Comparison of ENCODE assay signal across 8 mouse cellular contexts in the genomic region with DNA sequence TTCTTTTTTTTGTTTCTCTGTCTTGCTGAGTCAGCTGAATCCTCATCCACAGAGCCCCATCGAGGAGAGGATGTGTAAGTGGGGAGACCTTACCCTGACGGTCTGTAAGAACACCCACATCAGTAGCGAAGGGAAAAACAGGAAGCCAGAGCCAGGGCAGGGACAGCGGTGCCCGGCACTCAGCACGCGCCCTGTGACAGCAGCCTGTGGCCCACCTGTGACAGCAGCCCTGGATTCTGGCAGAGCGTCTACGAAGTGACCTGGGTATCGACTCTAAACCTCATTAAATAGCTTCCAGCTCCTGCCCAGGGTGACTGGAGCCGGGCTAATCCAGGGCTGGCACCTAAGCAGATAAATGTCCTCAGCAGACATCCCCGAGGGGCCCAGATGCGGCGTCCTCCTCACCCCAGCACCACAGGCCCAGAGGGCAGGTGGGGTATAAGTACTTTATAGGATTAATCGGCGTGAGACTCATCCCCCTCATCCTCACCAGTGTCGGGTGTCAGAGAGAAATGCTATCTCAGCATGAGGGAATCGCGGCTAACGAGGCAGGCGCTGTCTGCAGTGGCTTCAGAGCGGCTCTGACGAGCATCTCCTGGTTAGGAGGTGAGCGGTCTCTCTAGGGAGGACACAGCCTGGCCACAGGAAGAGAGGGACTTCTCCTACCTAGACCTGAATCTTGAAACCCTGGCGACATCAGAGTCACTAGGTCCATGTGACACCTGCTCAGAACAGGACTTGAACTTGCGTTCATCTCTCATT. TPM values are rescaled to one million over a fixed set of nuclear protein-coding genes. Genes with fewer than 3 reads are reported as not detected.
A peak's percentile ranks its signal among the peaks of the same experiment; 100 is the strongest.
DNase-seq lines count a peak whose midpoint lies in the region; ATAC-seq lines count a peak whose summit lies in the region.

Gene Samd11, minus strand, starts transcription at position 580 of the 762 bp plus-strand sequence.

- H3K27ac ChIP-seq in heart, embryonic 10.5 days, result peak within 1 kb of the TSS; percentile 43; the same call in 1 of the 2 replicates
- H3K27ac ChIP-seq in brown adipose tissue, adult 24 weeks (replicated peaks; ENCODE audit: low read depth, low read length), result no peak within 1 kb of the TSS
- no peak within 1 kb of the TSS for H3K27ac ChIP-seq in hindbrain, embryonic 16.5 days (ENCODE audit: low read depth, low read length)
- H3K27ac ChIP-seq in midbrain, embryonic 14.5 days (replicated peaks; ENCODE audit: low read depth, low read length), result peak within 1 kb of the TSS; percentile 60; the same call in 1 of the 2 replicates

- H3K9me3 ChIP-seq in heart, embryonic 10.5 days, result no peaks in the 10 kb centered on the region
- H3K9me3 ChIP-seq in hindbrain, embryonic 16.5 days (ENCODE audit: control insufficient read depth, low read length), result no peaks in the 10 kb centered on the region
- H3K9me3 ChIP-seq in midbrain, embryonic 14.5 days (ENCODE audit: control insufficient read depth, low read length), result no peaks in the 10 kb centered on the region

- H3K4me3 ChIP-seq in heart, embryonic 10.5 days, result peak within 1 kb of the TSS; percentile 40
- H3K4me3 ChIP-seq in brown adipose tissue, adult 24 weeks (ENCODE audit: insufficient read depth, low read depth, low read length), result peak within 1 kb of the TSS; percentile 3; the same call in 1 of the 2 replicates
- H3K4me3 ChIP-seq in hindbrain, embryonic 16.5 days (ENCODE audit: low read length), result peak within 1 kb of the TSS; percentile 21
- peak within 1 kb of the TSS; percentile 19 for H3K4me3 ChIP-seq in midbrain, embryonic 14.5 days (replicated peaks; ENCODE audit: low read depth, low read length)

- peaks cover 41% of the 10 kb centered on the region for H3K27me3 ChIP-seq in heart, embryonic 10.5 days (ENCODE audit: insufficient read depth, poor library complexity, severe bottlenecking)
- H3K27me3 ChIP-seq in hindbrain, embryonic 16.5 days (replicated peaks; ENCODE audit: control insufficient read depth, insufficient read depth, low read length), result peaks cover 12% of the 10 kb centered on the region
- peaks cover 10% of the 10 kb centered on the region; the same call in 1 of the 2 replicates for H3K27me3 ChIP-seq in midbrain, embryonic 14.5 days (ENCODE audit: control insufficient read depth, insufficient read depth, low read length)

- DNase-seq in heart, embryonic 10.5 days (ENCODE audit: low spot score), result no peak
- DNase-seq in heart, adult 8-10 months (ENCODE audit: low spot score), result no peak
- peak; percentile 40 for DNase-seq in midbrain, embryonic 14.5 days
- no peak for DNase-seq in adrenal gland, postnatal 10 days
- no peak for DNase-seq in urinary bladder, postnatal 4 days (ENCODE audit: low spot score in 2 of 2)
- DNase-seq in gastrocnemius, postnatal 25 days, result no peak

- no peaks in the 10 kb centered on the region for H3K36me3 ChIP-seq in heart, embryonic 10.5 days
- no peaks in the 10 kb centered on the region for H3K36me3 ChIP-seq in hindbrain, embryonic 16.5 days (ENCODE audit: control insufficient read depth, insufficient read depth, low read length)
- H3K36me3 ChIP-seq in midbrain, embryonic 14.5 days (ENCODE audit: control insufficient read depth, insufficient read depth, low read length), result no peaks in the 10 kb centered on the region

- 3% methylated on average over 26 of the region's 26 CpGs for WGBS in heart, embryonic 10.5 days
- 4% methylated on average over 26 of the region's 26 CpGs for WGBS in hindbrain, embryonic 16.5 days
- WGBS in midbrain, embryonic 14.5 days, result 3% methylated on average over 26 of the region's 26 CpGs

- peak within 1 kb of the TSS; percentile 45 for H3K4me2 ChIP-seq in hindbrain, embryonic 16.5 days (ENCODE audit: low read length)
- peak within 1 kb of the TSS; percentile 50 for H3K4me2 ChIP-seq in midbrain, embryonic 14.5 days (ENCODE audit: low read length)

- H3K9ac ChIP-seq in hindbrain, embryonic 16.5 days (ENCODE audit: low read depth, low read length), result peak within 1 kb of the TSS; percentile 29; the same call in 1 of the 2 replicates
- peak within 1 kb of the TSS; percentile 7; the same call in 1 of the 2 replicates for H3K9ac ChIP-seq in midbrain, embryonic 14.5 days (replicated peaks; ENCODE audit: low read length)

- ATAC-seq in hindbrain, embryonic 16.5 days, result peak; percentile 62
- ATAC-seq in midbrain, embryonic 14.5 days (ENCODE audit: low FRiP score, low TSS enrichment), result peak; percentile 54; the same call in 1 of the 2 replicates

- H3K4me1 ChIP-seq in heart, embryonic 10.5 days, result peaks cover 23% of the 10 kb centered on the region
- H3K4me1 ChIP-seq in brown adipose tissue, adult 24 weeks (ENCODE audit: control insufficient read depth, insufficient read depth, insufficient read length, low read length), result no peaks in the 10 kb centered on the region; the same call in 1 of the 2 replicates
- H3K4me1 ChIP-seq in hindbrain, embryonic 16.5 days (ENCODE audit: control insufficient read depth, insufficient read depth, low read depth, low read length), result peaks cover 8% of the 10 kb centered on the region; the same call in 1 of the 2 replicates
- peaks cover 37% of the 10 kb centered on the region for H3K4me1 ChIP-seq in midbrain, embryonic 14.5 days (ENCODE audit: control insufficient read depth, insufficient read depth, low read length)

RNA-seq across cellular contexts. Expression of gene Samd11, which starts in this region (rescaled TPM):
- 1.1 and 2.0 TPM in 2 replicates for polyA plus RNA-seq in heart, embryonic 10.5 days (2016; fragmentation: Nextera tagmentation; extraction: Ambion mirVana)
- under 1 TPM in 2 of 4 experiments, not detected in 2; 0.22 TPM for total RNA-seq in heart, adult 8-10 months (2022)
- polyA plus RNA-seq in brown adipose tissue, adult 24 weeks (2012; ENCODE audit: insufficient read depth, insufficient read length, missing spikeins), result not detected in 2 replicates
- 1.9 and 2.0 TPM in 2 replicates for polyA plus RNA-seq in hindbrain, embryonic 16.5 days (2015; fragmentation: Nextera tagmentation; extraction: Ambion mirVana)
- polyA plus RNA-seq in midbrain, embryonic 14.5 days (2014; fragmentation: Nextera tagmentation; extraction: Ambion mirVana), result 3.9 and 4.4 TPM in 2 replicates
- 1 to 10 TPM; 1.4 to 3.1 TPM for total RNA-seq in adrenal gland, postnatal 10 days (2021)
- total RNA-seq in gastrocnemius, postnatal 25 days (2021), result under 1 TPM in 1 of 2 experiments, not detected in 1; 0.16 TPM

Comparison
In these comparisons a context has a peak if more than half of its experiments do, and no peak if none do; other contexts are left out.
1. H3K27ac ChIP-seq: peak in heart, embryonic 10.5 days (single experiment) and midbrain, embryonic 14.5 days (single experiment); none in brown adipose tissue, adult 24 weeks (single experiment) and hindbrain, embryonic 16.5 days (single experiment).
2. Peak in every context shown above with its lines, with median percentiles within 50 percentile points of each other: H3K4me3 ChIP-seq.